Mouse (Mus musculus) heart, postnatal 10 days (tissue): ENCODE data around the gene Tec. TPM values are rescaled to one million over a fixed set of nuclear protein-coding genes. Genes with fewer than 3 reads are reported as not detected.

ENCODE experiments used
- DNase-seq, 2 experiments: peaks; one replicate each; pipeline ENCODE4 v3.0.0; 2021
- intact Hi-C: fragments of 180-260 bp; cut with DNase I; formaldehyde crosslinking; loops from one replicate; pipeline ENCODE4 v1.15.1; 2025
- total RNA-seq, 2 experiments: library from RNA; stranded (reverse); gene quantifications; 2 replicates each; pipeline ENCODE4 v1.2.3; 2021

Gene Tec
- total RNA-seq, 2 experiments from 2014 or later = 8.0 to 10.8 TPM

GRCm38 (mm10) chr5:72798563-72798962 lies 69.7 kb downstream of the Tec start:
- intact Hi-C loops = no loop called here
- no peak for DNase-seq

GRCm38 (mm10) chr5:72796186-72796613 lies 72.1 kb downstream of the Tec start:
- peak; percentile 62 to 68 for DNase-seq
- intact Hi-C loops = no loop called here

GRCm38 (mm10) chr5:72793309-72793850 lies 74.9 kb downstream of the Tec start:
- intact Hi-C loops = no loop called here
- no peak for DNase-seq

DNA sequence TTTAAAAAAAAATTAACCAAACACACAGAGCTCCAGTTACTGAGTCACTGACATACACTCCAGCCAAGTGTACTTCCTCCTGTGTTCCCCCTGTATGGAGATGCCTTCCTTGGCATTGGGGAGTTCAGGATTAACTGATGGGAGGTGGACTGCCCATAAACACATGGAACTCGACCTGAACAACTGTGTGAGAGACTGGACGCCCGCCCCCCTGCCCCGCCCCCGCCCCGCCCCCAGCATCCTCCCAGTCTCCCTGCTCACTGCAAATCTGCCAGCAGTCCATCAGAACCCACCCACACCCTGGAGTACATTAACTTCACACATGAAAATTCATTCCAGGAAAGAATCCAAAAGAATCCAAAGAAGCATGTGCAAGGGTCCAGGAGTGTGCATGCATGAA lies 76.5 kb downstream of the Tec start:
- no peak for DNase-seq
- intact Hi-C loops = no loop called here

DNA sequence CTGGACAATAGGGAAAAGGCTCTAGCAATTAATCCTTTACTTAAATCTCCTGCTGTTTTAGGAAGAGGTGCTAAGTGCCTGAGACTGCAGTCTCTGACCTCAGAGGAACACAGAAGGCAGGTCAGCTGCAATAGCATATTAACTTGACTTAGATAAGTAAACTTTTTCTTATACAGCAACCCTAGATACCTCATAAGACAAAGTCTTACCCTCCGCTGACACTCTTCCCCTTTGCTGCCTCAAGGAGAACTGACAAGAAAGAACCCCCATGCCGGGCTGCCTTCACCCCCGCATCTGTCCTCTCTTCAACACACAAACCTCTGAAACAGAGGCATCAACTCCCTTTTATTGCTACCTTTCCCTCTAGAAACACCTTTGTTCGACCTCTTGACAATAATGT lies 76.9 kb downstream of the Tec start:
- intact Hi-C loops = no loop called here
- no peak for DNase-seq

- DNase-seq = no peak
- intact Hi-C loops = no loop called here
These were observed 82.8 kb downstream of the Tec start for GRCm38 (mm10) chr5:72785451-72785850.

GRCm38 (mm10) chr5:72784719-72785118 lies 83.6 kb downstream of the Tec start:
- no peak for DNase-seq
- intact Hi-C loops = no loop called here

DNA sequence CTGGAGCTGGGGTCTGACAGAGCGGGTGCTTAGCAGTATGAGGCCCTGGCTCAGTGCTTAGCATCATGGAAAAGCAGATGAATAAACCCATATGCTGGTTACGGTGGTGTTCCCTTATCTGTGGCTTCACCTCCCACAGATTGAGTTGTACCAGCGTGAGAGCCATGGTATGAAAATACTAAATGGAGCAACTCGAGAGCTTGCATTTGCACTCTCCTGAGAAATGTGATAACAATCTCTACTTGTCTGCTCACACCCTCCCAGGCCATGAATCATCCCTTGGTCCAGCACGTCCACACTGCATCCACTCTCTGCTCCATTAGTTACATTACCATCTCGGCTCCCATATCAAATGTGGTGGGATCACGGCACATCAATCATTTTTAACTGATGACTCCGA lies 84.3 kb downstream of the Tec start:
- DNase-seq = no peak
- intact Hi-C loops = no loop called here

DNA sequence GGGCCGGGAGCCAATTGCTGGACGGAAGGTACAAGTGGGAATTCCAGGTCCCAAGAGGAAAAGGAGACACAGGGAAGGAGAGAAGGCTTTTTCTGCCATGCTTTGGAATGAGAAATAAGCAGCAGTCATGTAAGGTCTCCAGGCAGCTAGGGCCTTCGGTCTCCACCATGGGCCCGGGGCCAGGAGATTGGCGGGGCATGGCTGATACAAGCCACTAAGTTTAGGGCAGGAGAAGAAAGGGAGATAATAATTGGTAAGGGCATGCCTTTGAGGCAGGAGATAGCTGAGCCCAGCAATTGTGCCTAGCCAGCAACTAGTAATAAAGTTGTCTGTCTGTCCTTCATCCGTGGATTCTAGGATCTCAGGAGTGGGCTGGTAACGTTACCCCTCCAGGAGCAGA lies 85.2 kb downstream of the Tec start:
- intact Hi-C loops = no loop called here
- DNase-seq = no peak

GRCm38 (mm10) chr5:72781776-72782175 lies 86.5 kb downstream of the Tec start:
- intact Hi-C loops = no loop called here
- DNase-seq = no peak

- intact Hi-C loops = no loop called here
- no peak for DNase-seq
These were observed 91.7 kb downstream of the Tec start for GRCm38 (mm10) chr5:72776595-72776994.

GRCm38 (mm10) chr5:72776127-72776526 lies 92.2 kb downstream of the Tec start:
- intact Hi-C loops = no loop called here

DNA sequence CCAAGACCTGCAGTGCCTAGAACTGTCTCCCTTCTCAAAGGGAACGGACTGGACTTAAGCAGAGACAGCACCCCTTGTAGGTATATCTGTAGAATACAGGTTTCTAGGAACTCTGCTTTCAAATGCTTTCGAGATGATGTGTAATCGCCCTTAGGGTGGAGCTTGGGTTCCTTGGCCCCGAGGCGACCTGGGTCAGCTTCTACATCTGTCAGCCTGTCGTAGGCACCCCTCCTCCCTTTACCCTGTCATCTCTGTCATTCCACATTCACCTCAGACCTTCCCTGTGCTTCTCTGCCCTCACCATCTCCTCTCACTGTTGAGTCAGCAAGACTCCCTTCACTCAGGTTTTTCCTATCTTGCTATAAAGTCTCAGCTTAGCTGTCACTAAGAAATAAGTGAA lies 98.4 kb downstream of the Tec start:
- DNase-seq = no peak
- intact Hi-C loops = no loop called here

More at GRCm38 (mm10) chr5:72776127-72776526, 92.2 kb downstream of the Tec start:
- no peak for DNase-seq

- no peak for DNase-seq
- intact Hi-C loops = no loop called here
These were observed 104.7 kb downstream of the Tec start for GRCm38 (mm10) chr5:72763546-72763945.

DNA sequence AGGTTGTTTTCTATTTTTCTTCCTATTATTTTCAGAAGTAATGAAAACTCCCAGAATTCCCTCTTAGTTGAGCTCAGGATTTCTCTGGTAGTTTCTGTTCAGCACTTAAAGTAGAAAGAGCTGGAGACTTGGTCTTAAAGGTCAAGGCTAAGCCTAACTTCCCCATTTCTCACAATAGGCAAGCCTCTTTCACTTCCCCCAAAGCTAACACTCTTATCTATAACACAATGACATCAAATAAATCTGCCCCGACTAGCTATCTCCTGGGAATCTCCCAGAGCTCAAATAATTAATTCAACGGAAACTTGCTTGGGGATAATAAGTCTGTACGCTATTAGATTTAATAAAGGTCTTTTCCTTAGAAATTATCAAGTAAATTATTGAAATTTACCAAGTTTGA lies 105.3 kb downstream of the Tec start:
- DNase-seq = no peak
- intact Hi-C loops = no loop called here

GRCm38 (mm10) chr5:72761758-72762157 lies 106.5 kb downstream of the Tec start:
- no peak for DNase-seq
- intact Hi-C loops = no loop called here

DNA sequence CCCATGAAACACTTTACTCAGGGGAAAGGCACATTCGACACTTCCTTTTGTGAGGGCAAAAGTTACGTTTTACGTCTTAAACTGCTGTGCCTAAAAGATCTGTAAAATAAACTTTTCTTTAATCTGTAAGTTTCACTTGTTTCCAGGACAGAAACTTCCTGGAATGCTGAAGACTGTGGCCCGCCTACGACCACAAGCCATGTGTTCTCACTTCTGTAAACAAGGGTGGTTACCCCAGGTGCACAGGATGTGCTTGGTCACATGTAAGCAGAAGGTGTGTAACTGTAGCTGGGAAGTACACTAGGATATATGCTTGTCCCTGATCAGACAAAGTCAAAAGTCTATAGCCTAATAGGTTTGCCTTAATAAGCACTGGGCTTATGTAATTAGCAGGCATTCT lies 107.0 kb downstream of the Tec start:
- intact Hi-C loops = no loop called here
- no peak for DNase-seq

- DNase-seq = no peak
- intact Hi-C loops = loop anchor here (5.0 kb wide), 1 partner anchor 92 kb away; no protein-coding TSS in a partner anchor
These were observed 109.1 kb downstream of the Tec start for GRCm38 (mm10) chr5:72758925-72759924.

DNA sequence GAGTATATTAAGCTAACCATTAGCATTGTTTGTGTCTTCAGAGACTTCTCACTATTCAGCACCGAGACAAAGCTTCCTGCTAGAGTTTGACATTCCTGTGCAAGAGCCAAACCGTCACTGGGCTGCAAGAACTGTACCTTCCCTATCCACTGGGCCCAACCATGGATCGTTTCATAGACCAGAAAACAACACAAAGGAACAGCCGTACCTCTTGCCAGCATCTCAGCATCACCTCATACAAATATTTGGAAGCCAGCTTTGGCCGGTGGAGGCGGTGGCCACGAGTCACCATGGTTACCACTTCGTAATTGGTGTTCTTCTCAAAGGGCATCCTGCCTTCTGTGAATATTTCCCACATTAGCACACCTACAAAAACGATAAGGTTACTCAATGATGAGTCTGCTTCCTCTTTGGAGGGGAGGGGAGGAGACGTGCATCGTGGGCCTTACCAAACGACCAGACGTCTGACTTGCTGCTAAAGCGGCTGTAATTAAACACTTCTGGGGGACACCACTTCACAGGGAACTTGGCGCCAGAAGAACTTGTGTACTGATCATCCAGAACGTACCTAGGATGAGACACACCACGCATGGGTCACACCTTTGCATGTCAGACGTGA lies 111.0 kb downstream of the Tec start:
- DNase-seq = no peak
- intact Hi-C loops = loop anchor here (5.0 kb wide), 1 partner anchor 90 kb away; no protein-coding TSS in a partner anchor

DNA sequence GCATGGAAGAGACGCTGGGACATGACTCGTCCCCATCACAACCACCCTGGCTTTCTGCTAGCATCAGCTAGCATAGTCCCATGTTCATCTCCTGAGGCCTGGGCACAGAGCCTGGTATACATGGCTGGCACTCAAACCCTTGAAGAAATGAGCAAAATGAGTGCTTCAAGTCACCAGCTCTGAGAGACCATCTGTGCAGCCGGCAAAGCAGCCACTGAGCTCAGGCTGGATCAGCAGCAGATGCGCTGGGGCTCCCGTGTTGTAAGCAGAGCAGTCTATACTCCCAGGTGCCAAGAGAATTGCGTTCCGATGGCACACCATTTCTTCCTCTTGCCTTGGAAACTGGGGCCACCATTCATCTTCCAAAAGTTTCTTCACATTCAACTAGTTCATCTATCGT lies 112.3 kb downstream of the Tec start:
- intact Hi-C loops = loop anchor here (5.0 kb wide), 1 partner anchor 89 kb away; no protein-coding TSS in a partner anchor
- no peak for DNase-seq

DNA sequence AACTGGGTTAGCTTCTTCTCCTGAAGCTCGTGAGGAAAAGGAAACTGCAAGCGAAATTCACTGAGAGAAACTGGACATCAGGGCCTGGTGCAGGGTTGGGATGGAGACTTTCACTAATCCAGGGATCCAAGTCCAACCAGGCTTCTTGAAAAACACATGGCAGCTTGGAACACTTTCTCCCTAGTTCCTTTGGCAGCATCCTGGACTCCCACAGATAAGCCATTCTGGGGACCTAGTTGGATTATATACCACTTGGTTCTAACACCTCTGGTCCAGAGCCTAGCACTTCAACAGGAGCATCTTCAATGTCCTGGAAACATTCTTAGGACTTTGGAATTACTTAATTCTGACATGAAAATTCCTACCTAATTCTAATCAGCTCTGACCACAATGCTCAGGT lies 113.2 kb downstream of the Tec start:
- no peak for DNase-seq
- intact Hi-C loops = loop anchor here (5.0 kb wide), 1 partner anchor 88 kb away; no protein-coding TSS in a partner anchor
